Mouse (Mus musculus) embryonic stem cell, embryonic (primary cell): ENCODE measurements at regions not wholly inside any gene's neighbourhood (a gene's known extent, or its start where the extent isn't known, plus 50 kb on each side); places are given as distances from the start of the nearest gene placed in this dataset.

Experiments used
- CTCF ChIA-PET, 4 experiments: fragments of 300-600 bp in 2 of 4; fragments of 350-600 bp in 2 of 4; sonication (Branson Sonifier 250); formaldehyde crosslinking; loops; one replicate each; lab custom pipeline; 2022; ENCODE audit warnings: inconsistent platforms in 2 of 4; lab: Charles Lee
- POLR2A ChIA-PET, 4 experiments: fragments of 300-600 bp in 2 of 4; fragments of 350-600 bp in 2 of 4; sonication (Branson Sonifier 250); formaldehyde crosslinking; loops; one replicate each; lab custom pipeline; 2022; ENCODE audit warnings: antibody characterized with exemption in 4 of 4, inconsistent platforms in 1 of 4; lab: Charles Lee

DNA sequence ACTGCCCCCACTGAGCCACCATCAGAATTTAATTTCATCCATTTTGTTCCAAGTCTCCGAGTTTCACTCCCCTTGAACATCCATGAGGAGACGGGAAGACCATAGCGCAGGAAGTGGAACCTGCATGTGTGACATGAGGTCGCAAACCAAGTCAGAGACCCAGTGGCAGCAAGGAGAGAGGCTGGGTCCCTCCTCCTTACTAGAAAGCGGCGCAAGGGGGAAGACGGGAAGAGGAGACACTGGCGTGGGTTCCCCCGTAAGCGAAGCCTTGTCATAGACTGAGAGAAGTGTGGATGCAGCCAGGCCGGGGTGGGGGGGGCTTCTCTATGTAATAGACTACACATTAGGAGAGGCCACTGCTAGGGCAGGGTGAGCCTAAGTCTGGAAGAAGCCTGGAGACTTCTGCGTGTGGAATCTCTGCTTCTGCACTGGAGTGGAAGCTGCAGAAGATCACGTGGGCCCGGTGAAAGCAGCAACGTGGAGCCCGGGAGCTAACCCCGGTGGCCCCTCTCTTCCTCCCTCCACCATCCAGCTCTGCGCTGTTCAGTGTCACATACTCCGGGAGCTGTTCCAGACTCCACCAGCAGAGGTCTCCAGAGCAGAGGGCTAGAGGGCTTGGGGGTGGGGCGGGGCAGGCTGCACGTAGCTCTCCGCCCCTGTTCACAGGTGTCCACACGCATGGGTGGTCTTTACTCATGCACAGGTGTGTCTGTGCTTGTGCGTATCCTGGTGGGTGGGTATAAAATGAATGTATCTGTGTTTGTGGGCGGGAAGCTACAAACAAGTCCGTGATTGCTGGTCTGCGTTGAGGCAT lies 159.4 kb downstream of the Zfp36l2 start:
- ChIA-PET POLR2A (interaction anchor here (0.5 to 2.7 kb wide), 33 partner anchors 11 to 671 kb away, joined by 3 to 19 read pairs (median 4); partner anchors contain the start of gene Zfp36l2 (in 2 of the 4)), CTCF (interaction anchor here (0.5 to 2.0 kb wide), 81 partner anchors 9 to 406 kb away, joined by 3 to 36 read pairs (median 4); partner anchors contain the start of gene Zfp36l2 (in 2 of the 4))

GRCm38 (mm10) chr17:84027275-84027674 lies 160.5 kb downstream of the Zfp36l2 start:
- ChIA-PET POLR2A (interaction anchor here in 2 of 4 experiments (0.7 to 2.7 kb wide), 3 partner anchors 10 to 162 kb away, joined by 3 to 19 read pairs (median 11); partner anchors contain the start of gene Zfp36l2 (in 1 of the 2)), CTCF (interaction anchor here in 1 of 4 experiments (0.8 to 1.0 kb wide), 2 partner anchors 19 to 55 kb away, joined by 3 read pairs; no protein-coding TSS in a partner anchor)

DNA sequence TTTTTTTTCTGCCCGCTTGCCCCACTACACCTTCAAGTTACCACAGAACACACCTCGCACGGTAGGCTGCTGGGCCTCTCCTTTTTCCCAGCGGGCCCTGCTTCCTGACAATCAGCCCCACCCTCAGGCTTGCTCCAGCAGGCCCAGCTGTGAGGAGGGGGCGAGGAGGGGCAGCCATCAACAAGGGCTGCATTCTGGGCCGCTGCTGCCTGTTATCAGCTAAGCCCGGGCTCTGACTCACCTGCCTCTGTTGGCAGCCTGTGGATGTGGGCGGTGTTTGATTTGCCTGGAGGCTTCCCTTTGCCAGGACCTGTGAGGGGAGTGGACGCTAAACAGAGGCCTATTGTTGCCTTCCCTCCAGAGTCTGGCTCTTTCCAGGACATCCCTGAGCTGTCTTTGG lies 161.6 kb downstream of the Zfp36l2 start:
- POLR2A ChIA-PET: interaction anchor here in 3 of 4 experiments (0.6 to 2.1 kb wide), 12 partner anchors 10 to 325 kb away, joined by 3 to 11 read pairs (median 4); partner anchors contain the start of gene Zfp36l2 (in 1 of the 3)
- CTCF ChIA-PET: interaction anchor here (0.7 to 1.3 kb wide), 9 partner anchors 17 to 187 kb away, joined by 3 to 7 read pairs (median 3); no protein-coding TSS in a partner anchor

DNA sequence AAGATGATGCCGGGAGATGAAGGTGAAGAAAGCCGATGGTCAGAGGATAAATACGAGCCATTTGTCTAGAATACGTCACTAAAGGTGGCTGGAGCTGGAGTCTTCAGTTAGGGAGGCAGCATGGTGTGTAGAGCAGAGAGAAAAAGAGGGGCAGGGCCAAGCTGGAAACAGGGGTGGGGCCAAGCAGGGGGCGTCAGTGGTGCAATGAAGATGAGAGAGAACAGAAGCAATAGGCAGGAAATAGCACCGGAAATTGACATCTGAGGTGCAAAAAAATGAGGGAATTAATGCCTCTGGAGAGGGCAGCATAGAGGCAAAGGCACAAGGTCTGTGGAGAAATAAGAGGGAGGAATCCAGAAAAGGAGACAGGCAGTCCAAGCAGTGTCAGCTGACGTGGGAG lies 165.4 kb downstream of the Zfp36l2 start:
- ChIA-PET CTCF (interaction anchor here in 1 of 4 experiments (0.6 kb wide), 2 partner anchors 14 to 146 kb away, joined by 3 read pairs; no protein-coding TSS in a partner anchor), POLR2A (interaction anchor here in 3 of 4 experiments (0.6 to 1.5 kb wide), 9 partner anchors 8 to 218 kb away, joined by 3 to 5 read pairs (median 4); no protein-coding TSS in a partner anchor)

GRCm38 (mm10) chr17:84018817-84019216 lies 168.9 kb downstream of the Zfp36l2 start:
- ChIA-PET POLR2A (interaction anchor here in 2 of 4 experiments (0.7 to 1.4 kb wide), 4 partner anchors 8 to 198 kb away, joined by 3 to 4 read pairs (median 4); no protein-coding TSS in a partner anchor), CTCF (interaction anchor here in 2 of 4 experiments (0.6 to 1.3 kb wide), 3 partner anchors 10 to 165 kb away, joined by 3 to 5 read pairs (median 3); no protein-coding TSS in a partner anchor)

- CTCF ChIA-PET: no interaction called here
- POLR2A ChIA-PET: interaction anchor here in 1 of 4 experiments (1.1 to 1.4 kb wide), 2 partner anchors 10 to 62 kb away, joined by 3 to 4 read pairs; no protein-coding TSS in a partner anchor
These were observed 169.9 kb downstream of the Zfp36l2 start for GRCm38 (mm10) chr17:84017891-84018290.

DNA sequence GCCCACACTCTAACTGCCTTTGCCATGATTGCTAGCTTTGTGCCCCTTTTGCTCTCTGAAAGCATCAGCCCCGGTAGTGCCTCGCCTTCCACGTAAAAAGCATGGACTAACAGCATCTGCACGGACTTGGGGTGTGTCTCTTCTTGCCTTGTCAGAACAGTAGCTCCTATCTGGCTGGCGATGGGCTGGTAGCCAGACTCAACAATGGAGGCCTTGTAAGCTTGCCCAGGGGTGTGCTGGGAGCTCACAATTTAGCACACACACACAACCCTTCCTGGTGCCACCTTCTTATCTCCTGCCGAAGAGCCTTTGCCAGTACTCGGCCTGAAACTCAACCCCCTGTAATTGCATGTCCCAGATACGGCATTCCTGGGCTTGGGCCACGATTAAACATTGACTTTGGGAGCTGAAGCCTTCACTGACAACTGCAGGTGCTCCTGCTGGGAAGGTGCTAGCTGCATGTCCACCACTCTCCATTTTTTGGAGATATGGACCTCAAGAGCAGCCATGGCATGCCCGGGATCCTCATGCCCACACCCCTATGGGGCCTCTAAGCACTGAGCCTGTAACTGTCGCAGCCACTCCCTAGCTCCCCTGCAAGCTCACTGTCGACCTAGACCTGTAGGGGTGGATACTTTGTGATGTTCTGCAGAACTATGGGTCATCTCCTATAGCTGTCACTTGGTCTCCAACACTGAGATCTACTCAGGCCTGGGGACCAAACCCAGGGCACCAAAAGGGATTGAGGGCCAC lies 166.7 kb upstream of the Haao start:
- CTCF ChIA-PET: interaction anchor here in 3 of 4 experiments (0.9 to 1.8 kb wide), 6 partner anchors 14 to 142 kb away, joined by 3 to 8 read pairs (median 4); no protein-coding TSS in a partner anchor
- POLR2A ChIA-PET: interaction anchor here in 2 of 4 experiments (0.7 to 2.4 kb wide), 8 partner anchors 8 to 118 kb away, joined by 3 to 6 read pairs (median 3); no protein-coding TSS in a partner anchor

GRCm38 (mm10) chr17:84010492-84011060 lies 162.8 kb upstream of the Haao start:
- CTCF ChIA-PET: interaction anchor here in 2 of 4 experiments (0.6 to 1.4 kb wide), 4 partner anchors 13 to 33 kb away, joined by 3 to 7 read pairs (median 4); no protein-coding TSS in a partner anchor
- POLR2A ChIA-PET: interaction anchor here in 3 of 4 experiments (0.5 to 2.7 kb wide), 12 partner anchors 9 to 149 kb away, joined by 3 to 11 read pairs (median 4); no protein-coding TSS in a partner anchor

- ChIA-PET POLR2A (interaction anchor here in 2 of 4 experiments (1.4 to 3.1 kb wide), 5 partner anchors 12 to 56 kb away, joined by 4 to 15 read pairs (median 6); no protein-coding TSS in a partner anchor), CTCF (interaction anchor here in 1 of 4 experiments (1.0 kb wide), 1 partner anchor 19 kb away, joined by 4 read pairs; no protein-coding TSS in a partner anchor)
These were observed 162.2 kb upstream of the Haao start for GRCm38 (mm10) chr17:84009966-84010365.

DNA sequence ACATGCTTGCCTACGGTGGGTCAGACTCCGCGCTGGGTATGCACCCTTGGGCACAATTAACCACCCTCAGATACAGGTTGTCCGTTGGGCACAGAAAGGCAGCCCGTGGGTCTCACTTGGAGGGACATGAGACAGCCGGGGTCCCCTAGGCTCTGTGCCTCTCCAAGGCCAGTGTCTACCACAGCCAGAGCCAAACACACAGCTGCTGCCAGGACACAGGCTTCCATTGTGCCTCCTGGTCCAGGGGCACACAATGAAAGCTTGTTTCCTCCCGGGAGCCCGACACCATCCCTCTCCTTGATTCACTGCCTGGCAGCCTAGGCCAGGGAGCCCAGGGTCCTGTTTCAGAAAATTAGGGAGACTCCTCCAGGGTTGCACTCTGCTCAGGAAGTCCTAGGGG lies 161.4 kb upstream of the Haao start:
- ChIA-PET POLR2A (interaction anchor here in 3 of 4 experiments (0.6 to 3.1 kb wide), 13 partner anchors 11 to 467 kb away, joined by 3 to 15 read pairs (median 5); no protein-coding TSS in a partner anchor), CTCF (interaction anchor here (0.5 to 2.7 kb wide), 10 partner anchors 12 to 115 kb away, joined by 3 to 18 read pairs (median 4); no protein-coding TSS in a partner anchor)

DNA sequence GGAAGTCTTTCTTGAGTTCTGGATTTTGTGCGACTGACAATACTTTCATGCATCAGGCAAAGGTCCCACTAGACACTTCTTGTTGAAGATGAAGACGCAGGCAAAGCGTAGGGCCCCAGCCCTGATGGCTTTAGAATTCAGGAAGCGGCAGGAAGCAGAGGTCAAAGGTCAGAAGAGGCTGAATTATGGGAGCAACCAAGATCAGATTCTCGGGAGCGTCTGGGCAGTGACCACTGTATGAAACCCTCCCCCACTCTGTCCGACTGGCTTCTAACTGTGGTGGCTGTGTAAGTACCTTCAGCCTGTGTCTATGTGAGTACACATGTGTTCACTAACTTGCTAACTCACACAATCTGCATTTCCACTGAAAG lies 160.9 kb upstream of the Haao start:
- ChIA-PET CTCF (interaction anchor here (0.6 to 2.7 kb wide), 16 partner anchors 11 to 684 kb away, joined by 3 to 18 read pairs (median 4); no protein-coding TSS in a partner anchor), POLR2A (interaction anchor here in 3 of 4 experiments (0.6 to 3.1 kb wide), 16 partner anchors 11 to 466 kb away, joined by 3 to 15 read pairs (median 4); no protein-coding TSS in a partner anchor)

- ChIA-PET CTCF (interaction anchor here (0.6 to 2.7 kb wide), 17 partner anchors 10 to 685 kb away, joined by 3 to 18 read pairs (median 4); no protein-coding TSS in a partner anchor), POLR2A (interaction anchor here in 3 of 4 experiments (0.6 to 3.1 kb wide), 19 partner anchors 10 to 466 kb away, joined by 3 to 15 read pairs (median 3); partner anchors contain the start of gene Zfp36l2 (in 1 of the 3))
These were observed 160.4 kb upstream of the Haao start for GRCm38 (mm10) chr17:84008035-84008681.

DNA sequence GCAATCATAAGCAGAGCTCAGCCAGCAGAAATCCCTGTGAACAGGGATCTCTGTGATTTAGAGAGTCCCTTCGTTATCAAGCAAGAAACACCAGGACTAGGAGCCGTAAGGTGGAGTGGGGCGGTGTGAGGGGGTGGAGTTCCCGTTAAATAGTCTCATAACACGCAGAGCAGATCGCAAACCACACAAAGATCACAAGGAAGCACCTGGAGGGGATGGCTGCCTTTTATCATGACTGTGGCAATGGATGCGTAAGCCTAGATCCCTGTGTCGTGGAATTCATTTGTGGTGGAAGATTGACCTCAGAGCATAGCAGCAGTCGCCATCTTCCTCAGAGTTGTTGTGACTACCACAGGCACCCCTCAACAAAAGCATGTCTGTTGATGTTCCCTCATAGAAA lies 159.0 kb upstream of the Haao start:
- ChIA-PET POLR2A (interaction anchor here in 3 of 4 experiments (0.6 to 3.0 kb wide), 7 partner anchors 9 to 759 kb away, joined by 3 to 10 read pairs (median 3); no protein-coding TSS in a partner anchor), CTCF (interaction anchor here (0.6 to 2.5 kb wide), 7 partner anchors 9 to 207 kb away, joined by 3 to 13 read pairs (median 3); no protein-coding TSS in a partner anchor)

GRCm38 (mm10) chr17:84004237-84004636 lies 156.5 kb upstream of the Haao start:
- POLR2A ChIA-PET: interaction anchor here in 3 of 4 experiments (0.6 to 2.2 kb wide), 21 partner anchors 9 to 507 kb away, joined by 3 to 15 read pairs (median 3); partner anchors contain the start of gene Plekhh2 (in 1 of the 3)
- CTCF ChIA-PET: interaction anchor here (0.6 to 2.0 kb wide), 9 partner anchors 14 to 286 kb away, joined by 3 to 8 read pairs (median 3); no protein-coding TSS in a partner anchor

DNA sequence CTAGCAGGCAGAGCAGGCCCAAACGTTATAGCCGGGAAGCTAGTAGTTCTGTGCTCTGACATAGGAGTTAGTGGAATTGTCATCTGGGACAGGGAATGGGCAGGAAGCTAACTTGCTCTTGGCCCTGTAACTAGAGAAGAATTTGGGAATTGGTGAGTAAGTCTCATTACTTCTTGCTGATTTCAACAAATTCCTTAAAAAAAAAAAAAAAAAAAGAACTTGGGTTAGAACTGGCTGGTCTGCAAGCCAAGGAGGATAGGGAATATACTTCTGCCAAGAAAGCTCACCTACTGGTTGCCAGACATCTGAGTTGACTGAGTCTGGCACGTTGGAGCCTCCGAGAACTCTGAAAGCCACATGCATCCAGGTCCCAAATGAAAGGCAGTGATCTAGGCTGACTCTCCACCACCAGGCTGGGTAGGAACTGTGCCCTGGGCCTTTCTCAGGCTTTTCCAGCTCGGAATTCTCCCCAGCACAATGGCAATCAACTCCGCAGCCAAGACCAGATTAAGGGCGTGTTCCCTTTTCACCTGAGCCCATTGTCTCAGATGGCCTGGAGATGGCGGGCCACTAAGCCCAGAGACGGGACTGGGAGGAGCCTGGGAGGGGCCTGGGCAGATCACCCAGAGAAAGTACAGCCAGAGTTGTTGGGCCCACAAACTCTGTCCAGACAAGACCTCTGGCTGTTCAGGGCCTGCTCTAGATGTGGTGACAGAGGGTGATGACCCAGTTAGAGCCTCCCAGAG lies 155.9 kb upstream of the Haao start:
- ChIA-PET POLR2A (interaction anchor here in 3 of 4 experiments (0.6 to 2.2 kb wide), 28 partner anchors 10 to 508 kb away, joined by 3 to 15 read pairs (median 3); partner anchors contain the start of gene Plekhh2 (in 1 of the 3)), CTCF (interaction anchor here (0.5 to 2.0 kb wide), 14 partner anchors 16 to 396 kb away, joined by 3 to 8 read pairs (median 3); partner anchors contain the start of gene Zfp36l2 (in 1 of the 4))
